Mouse (Mus musculus) E14TG2a.4 (cell line): ENCODE measurements at regions not wholly inside any gene's neighbourhood (a gene's known extent, or its start where the extent isn't known, plus 50 kb on each side); places are given as distances from the start of the nearest gene placed in this dataset.

ENCODE experiments used
- CTCF ChIP-seq: conservative IDR thresholded peaks from 2 replicates; pipeline ENCODE4 v1.5.1; 2014; ENCODE audit warnings: low read length
- NANOG ChIP-seq: IDR thresholded peaks from 2 replicates; pipeline ENCODE4 v1.6.1; 2014; ENCODE audit warnings: borderline replicate concordance, low read length, mixed read lengths

- no peak for TF ChIP-seq CTCF
- TF ChIP-seq NANOG: no peak
Measured at GRCm38 (mm10) chr13:5648276-5648675, 213.0 kb upstream of the Klf6 start.
